Mouse (Mus musculus): ENCODE measurements around the gene Klf17. TPM values are rescaled to one million over a fixed set of nuclear protein-coding genes. Genes with fewer than 3 reads are reported as not detected.

Gene Klf17
- not detected in 2 replicates for polyA plus RNA-seq (2014; fragmentation: Nextera tagmentation; extraction: Ambion mirVana)

DNA sequence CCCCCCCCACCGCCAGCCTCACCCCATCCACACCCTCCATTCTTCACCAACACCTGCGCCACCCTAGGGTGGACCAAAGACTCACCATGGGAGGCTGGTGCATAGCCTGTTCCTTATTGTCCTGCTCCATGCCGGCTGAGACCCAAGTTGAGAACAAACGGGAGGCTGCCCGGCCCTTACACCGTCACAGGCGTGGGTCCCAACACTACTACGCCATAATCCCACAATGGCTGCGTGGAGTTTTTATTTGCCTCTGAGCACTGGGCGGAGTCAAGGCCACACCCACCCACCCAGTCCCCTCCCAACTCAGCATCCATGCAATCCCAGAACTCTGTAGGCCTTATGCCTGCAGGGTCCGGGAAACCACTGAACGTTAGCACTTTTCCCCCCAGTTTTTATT is at the start of gene Klf17:
Gene Klf17, minus strand, starts transcription at position 233 of the 400 bp plus-strand sequence.
- H3K9me3 ChIP-seq (ENCODE audit: control insufficient read depth, low read length), result no peaks in the 10 kb centered on the region
- no peak within 1 kb of the TSS for H3K9ac ChIP-seq (ENCODE audit: low read depth, low read length)
- H3K4me3 ChIP-seq (ENCODE audit: low read depth, low read length), result no peak within 1 kb of the TSS
- no peaks in the 10 kb centered on the region for H3K27me3 ChIP-seq (ENCODE audit: control insufficient read depth, insufficient read depth, low read length)
- H3K4me1 ChIP-seq (replicated peaks; ENCODE audit: control insufficient read depth, insufficient read depth, low read length), result no peaks in the 10 kb centered on the region
- no peak within 1 kb of the TSS for H3K4me2 ChIP-seq (replicated peaks; ENCODE audit: low read depth, low read length)
- H3K36me3 ChIP-seq (ENCODE audit: control insufficient read depth, insufficient read depth, low read length), result no peaks in the 10 kb centered on the region
- ATAC-seq (ENCODE audit: low FRiP score), result no peak
- H3K27ac ChIP-seq (ENCODE audit: low read depth, low read length), result no peak within 1 kb of the TSS
- DNase-seq (ENCODE audit: low spot score), result no peak
- 73% methylated on average over 11 of the region's 12 CpGs for WGBS

DNA sequence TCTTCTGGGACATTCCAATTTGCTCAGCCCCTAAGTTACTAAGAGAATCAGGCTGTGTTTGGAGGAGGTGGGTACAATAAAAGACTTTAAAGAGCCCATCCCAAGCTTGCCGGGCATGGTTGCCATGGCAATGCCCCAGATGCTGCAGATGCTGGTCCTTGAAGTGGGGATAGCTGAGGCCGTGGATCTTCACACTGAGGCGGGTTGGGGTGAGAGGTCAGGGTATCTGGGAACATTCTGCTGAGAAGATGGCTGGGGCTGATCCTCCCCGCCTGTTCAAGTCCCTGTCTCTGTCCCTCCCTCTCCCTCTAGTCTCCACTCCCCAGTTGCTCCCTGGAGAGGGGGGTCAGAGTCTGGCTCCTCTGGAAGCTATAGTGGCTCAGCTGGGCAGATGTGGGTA is 48.9 kb upstream of the Klf17 start:
- Histone ChIP-seq H3K9me3 (ENCODE audit: control insufficient read depth, low read length) (no peaks in the 10 kb centered on the region), H3K4me2 (replicated peaks; ENCODE audit: low read depth, low read length) (no peak overlapping the region), H3K27ac (ENCODE audit: low read depth, low read length) (no peak overlapping the region), H3K27me3 (ENCODE audit: control insufficient read depth, insufficient read depth, low read length) (no peaks in the 10 kb centered on the region), H3K4me3 (ENCODE audit: low read depth, low read length) (no peak overlapping the region), H3K4me1 (replicated peaks; ENCODE audit: control insufficient read depth, insufficient read depth, low read length) (no peaks in the 10 kb centered on the region), H3K36me3 (ENCODE audit: control insufficient read depth, insufficient read depth, low read length) (no peaks in the 10 kb centered on the region), H3K9ac (ENCODE audit: low read depth, low read length) (no peak overlapping the region)
- DNase-seq (ENCODE audit: low spot score) (no peak), ATAC-seq (ENCODE audit: low FRiP score) (no peak)
- 39% methylated on average over 4 of the region's 4 CpGs for WGBS

DNA sequence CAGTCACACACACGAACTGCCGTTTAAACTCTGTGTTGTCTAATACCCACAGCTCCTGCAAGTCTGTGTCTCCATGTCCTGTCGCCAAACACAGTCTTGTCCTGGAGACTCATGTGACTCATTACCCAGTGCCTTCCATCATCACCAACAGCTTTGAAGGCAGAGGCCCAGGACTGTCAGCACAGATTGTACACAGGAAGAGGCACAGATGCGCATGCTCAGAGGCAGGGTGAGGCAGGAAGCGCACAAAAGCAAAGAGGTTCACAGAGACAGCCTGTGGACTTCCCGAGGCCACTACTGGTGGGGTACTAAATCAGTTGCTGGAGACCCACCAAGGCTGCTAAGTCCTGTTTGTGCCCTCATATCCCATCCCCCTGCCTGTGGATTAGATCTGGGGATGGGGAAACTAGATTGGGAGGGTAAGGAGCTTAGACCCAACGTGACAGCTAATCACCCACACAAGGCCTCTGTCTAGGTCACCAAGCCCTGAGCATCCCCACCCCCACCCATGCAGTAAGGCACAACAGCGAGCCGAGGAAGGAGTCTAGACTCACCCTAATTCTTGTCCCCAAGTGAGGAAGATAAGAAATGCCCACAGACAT is 48.2 kb upstream of the Klf17 start:
- DNase-seq (ENCODE audit: low spot score) (no peak), ATAC-seq (ENCODE audit: low FRiP score) (no peak)
- WGBS, result 81% methylated on average over 9 of the region's 9 CpGs
- Histone ChIP-seq H3K9me3 (ENCODE audit: control insufficient read depth, low read length) (no peaks in the 10 kb centered on the region), H3K9ac (ENCODE audit: low read depth, low read length) (no peak overlapping the region), H3K36me3 (ENCODE audit: control insufficient read depth, insufficient read depth, low read length) (no peaks in the 10 kb centered on the region), H3K4me1 (replicated peaks; ENCODE audit: control insufficient read depth, insufficient read depth, low read length) (no peaks in the 10 kb centered on the region), H3K27me3 (ENCODE audit: control insufficient read depth, insufficient read depth, low read length) (no peaks in the 10 kb centered on the region), H3K4me3 (ENCODE audit: low read depth, low read length) (no peak overlapping the region), H3K27ac (ENCODE audit: low read depth, low read length) (no peak overlapping the region), H3K4me2 (replicated peaks; ENCODE audit: low read depth, low read length) (no peak overlapping the region)

DNA sequence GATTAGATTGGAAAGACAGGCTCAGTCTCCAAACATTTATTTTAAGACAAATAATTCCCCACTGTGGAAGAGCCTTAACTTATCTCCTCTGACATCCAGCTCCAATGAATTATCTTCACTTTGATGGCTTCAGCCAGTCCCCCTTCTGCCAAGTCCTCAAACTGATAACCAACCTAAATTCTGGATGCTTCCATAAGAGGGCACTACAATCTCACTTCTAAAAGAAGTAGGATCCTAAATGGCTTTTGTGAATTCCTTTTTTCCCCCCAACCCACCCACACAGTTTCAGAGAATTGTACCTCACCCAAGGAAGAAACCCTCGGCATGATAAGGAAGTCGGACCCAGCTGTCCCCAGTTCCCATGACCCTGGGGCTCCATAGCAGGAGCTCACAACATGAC is 45.5 kb upstream of the Klf17 start:
- no peaks in the 10 kb centered on the region for H3K9me3 ChIP-seq (ENCODE audit: control insufficient read depth, low read length)
- no peak for ATAC-seq (ENCODE audit: low FRiP score)
- H3K4me2 ChIP-seq (replicated peaks; ENCODE audit: low read depth, low read length), result no peak overlapping the region
- H3K36me3 ChIP-seq (ENCODE audit: control insufficient read depth, insufficient read depth, low read length), result no peaks in the 10 kb centered on the region
- no peak for DNase-seq (ENCODE audit: low spot score)
- WGBS, result 65% methylated on average over 2 of the region's 2 CpGs
- H3K27ac ChIP-seq (ENCODE audit: low read depth, low read length), result no peak overlapping the region
- H3K9ac ChIP-seq (ENCODE audit: low read depth, low read length), result no peak overlapping the region
- H3K4me1 ChIP-seq (replicated peaks; ENCODE audit: control insufficient read depth, insufficient read depth, low read length), result no peaks in the 10 kb centered on the region
- H3K4me3 ChIP-seq (ENCODE audit: low read depth, low read length), result no peak overlapping the region
- H3K27me3 ChIP-seq (ENCODE audit: control insufficient read depth, insufficient read depth, low read length), result no peaks in the 10 kb centered on the region

DNA sequence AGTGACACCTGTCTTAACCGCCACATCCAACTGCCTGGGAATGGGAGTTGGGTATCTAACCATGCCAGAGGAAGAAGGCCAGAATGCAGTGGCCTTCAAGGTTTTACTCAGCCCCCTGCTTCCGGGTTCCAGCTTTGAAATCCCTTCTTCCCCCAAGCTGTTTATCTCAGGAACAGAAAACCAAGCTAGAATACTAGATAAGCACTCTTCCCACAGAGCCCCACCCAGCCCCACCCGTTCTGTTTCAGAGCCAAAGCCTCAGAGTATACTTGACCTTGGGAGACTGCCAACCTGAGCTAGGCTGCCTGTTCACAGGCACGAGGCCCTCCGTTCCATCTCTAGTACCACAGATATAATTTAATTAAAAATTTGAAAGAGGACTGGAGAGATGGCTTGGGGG is 41.5 kb upstream of the Klf17 start:
- no peaks in the 10 kb centered on the region for H3K36me3 ChIP-seq (ENCODE audit: control insufficient read depth, insufficient read depth, low read length)
- no peaks in the 10 kb centered on the region for H3K27me3 ChIP-seq (ENCODE audit: control insufficient read depth, insufficient read depth, low read length)
- H3K9ac ChIP-seq (ENCODE audit: low read depth, low read length), result no peak overlapping the region
- no peak overlapping the region for H3K27ac ChIP-seq (ENCODE audit: low read depth, low read length)
- 83% methylated on average over 5 of the region's 5 CpGs for WGBS
- H3K4me1 ChIP-seq (replicated peaks; ENCODE audit: control insufficient read depth, insufficient read depth, low read length), result no peaks in the 10 kb centered on the region
- no peak overlapping the region for H3K4me3 ChIP-seq (ENCODE audit: low read depth, low read length)
- no peak overlapping the region for H3K4me2 ChIP-seq (replicated peaks; ENCODE audit: low read depth, low read length)
- no peak for ATAC-seq (ENCODE audit: low FRiP score)
- no peaks in the 10 kb centered on the region for H3K9me3 ChIP-seq (ENCODE audit: control insufficient read depth, low read length)
- DNase-seq (ENCODE audit: low spot score), result no peak

DNA sequence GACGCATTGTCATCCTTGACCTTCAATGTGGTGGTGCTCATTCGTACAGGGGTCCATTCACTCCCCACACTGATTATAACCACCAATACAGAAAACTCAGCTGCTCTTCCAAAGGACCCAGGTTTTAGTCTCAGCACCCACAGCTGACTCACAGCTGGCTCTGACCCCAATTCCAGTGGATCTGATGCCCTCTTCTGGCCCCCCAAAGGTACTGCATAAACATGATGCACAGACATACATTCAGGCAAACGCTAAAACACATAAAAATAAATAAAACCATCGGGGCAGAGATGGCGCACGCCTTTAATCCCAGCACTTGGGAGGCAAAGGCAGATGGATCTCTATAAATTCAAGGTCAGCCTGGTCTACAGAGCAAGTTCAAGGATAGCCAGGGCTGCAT is 34.5 kb upstream of the Klf17 start:
- Histone ChIP-seq H3K27me3 (ENCODE audit: control insufficient read depth, insufficient read depth, low read length) (no peaks in the 10 kb centered on the region), H3K4me3 (ENCODE audit: low read depth, low read length) (no peak overlapping the region), H3K9me3 (ENCODE audit: control insufficient read depth, low read length) (no peaks in the 10 kb centered on the region), H3K36me3 (ENCODE audit: control insufficient read depth, insufficient read depth, low read length) (no peaks in the 10 kb centered on the region), H3K4me1 (replicated peaks; ENCODE audit: control insufficient read depth, insufficient read depth, low read length) (no peaks in the 10 kb centered on the region), H3K27ac (ENCODE audit: low read depth, low read length) (no peak overlapping the region), H3K4me2 (replicated peaks; ENCODE audit: low read depth, low read length) (no peak overlapping the region), H3K9ac (ENCODE audit: low read depth, low read length) (no peak overlapping the region)
- 87% methylated on average over 6 of the region's 6 CpGs for WGBS
- DNase-seq (ENCODE audit: low spot score) (no peak), ATAC-seq (ENCODE audit: low FRiP score) (no peak)

DNA sequence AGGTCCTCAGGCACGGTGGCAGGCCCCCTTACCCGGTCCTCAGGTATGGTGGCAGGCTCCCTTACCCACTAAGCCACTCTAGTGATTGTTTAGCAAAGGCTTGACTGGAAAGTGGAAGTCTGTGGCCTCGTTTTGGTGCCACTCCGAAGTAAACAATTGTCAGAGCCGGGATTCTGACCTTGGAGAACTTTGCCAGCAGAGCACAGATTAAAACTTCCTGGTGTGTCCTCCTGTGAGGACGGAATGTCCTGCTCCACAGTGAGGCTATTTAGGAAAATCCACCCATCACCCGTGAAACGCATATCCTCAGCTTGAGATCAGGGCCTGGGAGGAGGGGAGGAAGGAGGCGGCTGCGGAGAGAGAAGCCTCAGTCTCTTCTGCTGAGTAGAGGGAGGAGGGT is 22.9 kb upstream of the Klf17 start:
- Histone ChIP-seq H3K27ac (ENCODE audit: low read depth, low read length) (no peak overlapping the region), H3K36me3 (ENCODE audit: control insufficient read depth, insufficient read depth, low read length) (no peaks in the 10 kb centered on the region), H3K27me3 (ENCODE audit: control insufficient read depth, insufficient read depth, low read length) (no peaks in the 10 kb centered on the region), H3K4me1 (replicated peaks; ENCODE audit: control insufficient read depth, insufficient read depth, low read length) (no peaks in the 10 kb centered on the region), H3K9me3 (ENCODE audit: control insufficient read depth, low read length) (no peaks in the 10 kb centered on the region), H3K4me2 (replicated peaks; ENCODE audit: low read depth, low read length) (no peak overlapping the region), H3K4me3 (ENCODE audit: low read depth, low read length) (no peak overlapping the region), H3K9ac (ENCODE audit: low read depth, low read length) (no peak overlapping the region)
- ATAC-seq (ENCODE audit: low FRiP score) (no peak), DNase-seq (ENCODE audit: low spot score) (no peak)
- 76% methylated on average over 10 of the region's 10 CpGs for WGBS

DNA sequence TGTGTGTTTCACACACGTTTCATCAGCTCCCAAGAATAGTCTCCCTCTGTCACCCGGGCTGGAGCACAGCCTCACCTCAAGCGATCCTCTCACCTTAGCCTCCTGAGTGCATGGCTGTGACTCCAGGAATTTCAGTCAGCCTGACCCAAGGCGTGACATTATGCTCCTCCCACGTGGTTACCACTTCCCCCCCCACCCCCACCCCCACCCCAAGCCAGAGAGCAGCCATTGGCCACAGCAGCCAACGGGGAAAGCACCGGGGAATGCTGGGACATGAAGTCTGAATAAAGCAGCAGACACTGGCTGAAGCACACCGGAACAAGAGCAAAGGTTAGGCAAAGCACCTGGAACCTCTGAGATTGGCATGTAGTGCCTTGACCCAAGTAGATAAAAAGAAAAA is 21.5 kb upstream of the Klf17 start:
- Histone ChIP-seq H3K4me3 (ENCODE audit: low read depth, low read length) (no peak overlapping the region), H3K9me3 (ENCODE audit: control insufficient read depth, low read length) (no peaks in the 10 kb centered on the region), H3K27ac (ENCODE audit: low read depth, low read length) (no peak overlapping the region), H3K9ac (ENCODE audit: low read depth, low read length) (no peak overlapping the region), H3K36me3 (ENCODE audit: control insufficient read depth, insufficient read depth, low read length) (no peaks in the 10 kb centered on the region), H3K4me2 (replicated peaks; ENCODE audit: low read depth, low read length) (no peak overlapping the region), H3K4me1 (replicated peaks; ENCODE audit: control insufficient read depth, insufficient read depth, low read length) (no peaks in the 10 kb centered on the region), H3K27me3 (ENCODE audit: control insufficient read depth, insufficient read depth, low read length) (no peaks in the 10 kb centered on the region)
- ATAC-seq (ENCODE audit: low FRiP score) (peak; percentile 38; the same call in 1 of the 2 replicates), DNase-seq (ENCODE audit: low spot score) (peak; percentile 32)
- 41% methylated on average over 8 of the region's 8 CpGs for WGBS

DNA sequence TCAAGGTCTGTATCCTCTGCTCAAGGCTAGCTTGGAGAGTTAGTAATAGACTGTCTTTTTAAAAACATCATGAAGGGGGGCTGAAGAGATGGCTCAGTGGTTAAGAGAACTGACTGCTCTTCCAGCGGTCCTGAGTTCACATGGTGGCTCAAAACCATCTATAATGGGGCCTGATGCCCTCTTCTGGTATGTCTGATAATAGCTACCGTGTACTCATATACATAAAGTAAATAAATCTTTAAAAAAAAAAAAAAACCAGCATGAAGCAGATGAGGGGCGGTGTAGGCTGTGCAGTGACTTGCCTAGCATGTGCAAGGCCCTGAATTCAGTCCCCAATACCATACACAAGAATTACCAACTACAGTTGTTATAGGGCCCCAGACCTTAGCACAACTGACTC is 17.5 kb upstream of the Klf17 start:
- WGBS, result 84% methylated on average over 3 of the region's 3 CpGs
- Histone ChIP-seq H3K4me1 (replicated peaks; ENCODE audit: control insufficient read depth, insufficient read depth, low read length) (no peaks in the 10 kb centered on the region), H3K27ac (ENCODE audit: low read depth, low read length) (no peak overlapping the region), H3K9ac (ENCODE audit: low read depth, low read length) (no peak overlapping the region), H3K27me3 (ENCODE audit: control insufficient read depth, insufficient read depth, low read length) (no peaks in the 10 kb centered on the region), H3K9me3 (ENCODE audit: control insufficient read depth, low read length) (no peaks in the 10 kb centered on the region), H3K36me3 (ENCODE audit: control insufficient read depth, insufficient read depth, low read length) (no peaks in the 10 kb centered on the region), H3K4me2 (replicated peaks; ENCODE audit: low read depth, low read length) (no peak overlapping the region), H3K4me3 (ENCODE audit: low read depth, low read length) (no peak overlapping the region)
- ATAC-seq (ENCODE audit: low FRiP score), result no peak
- DNase-seq (ENCODE audit: low spot score), result no peak

Measured in hindbrain, embryonic 11.5 days (tissue).